Mouse (Mus musculus): ENCODE measurements around the gene Zfp687. TPM values are rescaled to one million over a fixed set of nuclear protein-coding genes. Genes with fewer than 3 reads are reported as not detected.

Zfp687 gene
- polyA plus RNA-seq, 1 experiment from 2014 or later, result 17.6 TPM

DNA sequence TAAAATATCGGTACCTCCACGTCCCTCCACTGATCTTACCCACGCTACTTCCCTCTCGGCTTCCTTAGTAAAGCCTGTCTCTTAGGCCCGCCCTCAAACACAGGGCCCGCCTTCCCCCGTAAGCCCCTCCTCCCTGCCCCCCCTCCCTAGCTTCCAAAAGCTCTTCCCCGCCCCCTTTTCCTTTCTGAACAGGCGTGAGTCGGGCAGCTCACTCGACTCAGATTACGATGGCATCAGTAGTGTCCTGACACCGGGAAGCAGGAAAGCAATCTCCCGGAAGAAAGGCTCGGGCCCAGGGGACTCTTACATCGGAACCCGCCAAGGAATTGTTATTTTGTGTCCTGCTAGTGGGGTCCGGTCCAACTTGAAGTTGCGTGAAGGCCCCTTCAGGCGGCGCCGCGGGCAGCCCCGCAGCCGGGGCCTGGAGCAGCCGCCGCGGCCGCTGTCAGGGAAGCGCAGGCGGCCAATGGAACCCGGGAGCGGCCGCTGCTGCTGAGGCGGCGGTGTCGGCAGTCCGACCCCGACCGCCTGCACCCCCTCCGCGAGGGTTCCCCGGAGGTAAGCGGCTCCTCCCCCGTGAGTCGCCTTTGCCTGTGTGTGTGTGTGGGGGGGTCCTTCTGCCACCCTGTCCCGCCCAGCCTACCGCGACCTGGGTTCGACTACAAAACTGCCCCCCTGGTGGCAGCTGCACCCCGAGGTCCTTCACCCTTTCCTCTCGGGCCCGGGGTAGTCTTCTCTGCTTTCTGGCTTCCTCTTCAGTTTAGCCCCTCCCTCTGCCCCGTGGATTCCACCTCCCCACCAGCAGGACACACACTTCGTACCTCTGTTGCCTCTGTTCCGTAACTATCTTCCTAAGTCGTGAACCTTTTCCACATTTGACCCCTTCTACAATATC, 40.5 kb downstream of the Zfp687 start, which contains the start of gene Pi4kb:
Gene Pi4kb, plus strand, starts transcription at position 204 of the 895 bp plus-strand sequence.
- peak; percentile 94 for ATAC-seq
- Histone ChIP-seq H3K4me1 (ENCODE audit: control insufficient read depth, insufficient read depth, low read length) (peaks cover 8% of the 10 kb centered on the region; the same call in 1 of the 2 replicates), H3K27ac (ENCODE audit: low read length) (peak within 1 kb of the TSS; percentile 95), H3K27me3 (replicated peaks; ENCODE audit: control insufficient read depth, insufficient read depth, low read length) (no peaks in the 10 kb centered on the region), H3K36me3 (ENCODE audit: control insufficient read depth, insufficient read depth, low read length) (no peaks in the 10 kb centered on the region), H3K4me3 (ENCODE audit: low read length) (peak within 1 kb of the TSS; percentile 69), H3K4me2 (ENCODE audit: low read depth, low read length) (peak within 1 kb of the TSS; percentile 64), H3K9ac (ENCODE audit: low read depth, low read length) (peak within 1 kb of the TSS; percentile 85), H3K9me3 (ENCODE audit: control insufficient read depth, low read length) (no peaks in the 10 kb centered on the region)
- WGBS, result under 1% methylated on average over 57 of the region's 57 CpGs

DNA sequence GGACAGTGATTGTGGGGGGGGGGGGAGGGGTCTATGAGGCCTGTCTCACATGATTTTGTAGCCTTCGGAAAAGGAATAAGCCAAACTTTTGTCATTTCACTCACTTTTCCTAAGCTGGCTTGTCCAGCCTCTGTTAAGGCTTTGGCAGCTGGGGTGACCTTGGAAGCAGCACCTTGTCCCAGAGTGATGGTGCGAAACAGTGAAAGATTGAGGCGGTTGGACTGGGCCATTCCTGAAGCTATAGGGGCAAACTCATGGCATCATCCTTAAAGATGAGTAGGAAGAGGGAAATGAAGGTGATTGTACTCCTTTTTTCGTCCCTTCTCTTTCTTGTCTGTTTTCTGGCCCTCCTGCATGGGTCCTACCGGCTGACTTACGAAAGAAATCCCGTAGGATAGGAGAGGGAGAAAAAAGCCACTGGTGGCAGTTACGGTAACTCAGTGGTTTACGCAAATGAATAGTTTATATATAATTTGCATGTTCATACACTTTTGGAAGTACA, 41.2 kb downstream of the Zfp687 start:
- Histone ChIP-seq H3K27me3 (replicated peaks; ENCODE audit: control insufficient read depth, insufficient read depth, low read length) (no peaks in the 10 kb centered on the region), H3K9ac (ENCODE audit: low read depth, low read length) (peak overlapping the region; percentile 63), H3K36me3 (ENCODE audit: control insufficient read depth, insufficient read depth, low read length) (no peaks in the 10 kb centered on the region), H3K4me3 (ENCODE audit: low read length) (peak overlapping the region; percentile 69), H3K4me1 (ENCODE audit: control insufficient read depth, insufficient read depth, low read length) (peaks cover 8% of the 10 kb centered on the region; the same call in 1 of the 2 replicates), H3K4me2 (ENCODE audit: low read depth, low read length) (peak overlapping the region; percentile 64), H3K27ac (ENCODE audit: low read length) (peak overlapping the region; percentile 35; the same call in 1 of the 2 replicates), H3K9me3 (ENCODE audit: control insufficient read depth, low read length) (no peaks in the 10 kb centered on the region)
- 16% methylated on average over 9 of the region's 9 CpGs for WGBS
- ATAC-seq, result peak; percentile 48

DNA sequence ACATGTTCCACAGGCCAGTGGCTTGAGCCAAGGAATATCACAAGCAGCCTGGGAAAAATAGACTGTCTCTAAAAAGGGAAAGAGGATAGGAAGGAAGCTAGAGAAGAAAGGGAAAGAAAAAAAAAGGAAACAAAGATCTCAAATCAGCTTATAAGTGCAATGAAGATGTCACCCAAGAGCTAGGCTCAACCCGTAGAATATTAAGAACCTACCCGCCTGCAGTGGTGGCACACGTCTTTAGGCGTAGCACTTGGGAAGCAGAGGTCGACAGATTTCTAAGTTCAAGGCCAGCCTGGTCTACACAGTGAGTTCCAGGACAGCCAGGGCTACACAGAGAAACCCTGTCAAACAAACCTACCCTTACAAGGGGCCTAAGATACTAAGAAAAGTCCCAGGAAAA, 41.6 kb downstream of the Zfp687 start:
- no peak for ATAC-seq
- Histone ChIP-seq H3K4me3 (ENCODE audit: low read length) (no peak overlapping the region; the same call in 1 of the 2 replicates), H3K4me2 (ENCODE audit: low read depth, low read length) (peak overlapping the region; percentile 64), H3K27me3 (replicated peaks; ENCODE audit: control insufficient read depth, insufficient read depth, low read length) (no peaks in the 10 kb centered on the region), H3K9me3 (ENCODE audit: control insufficient read depth, low read length) (no peaks in the 10 kb centered on the region), H3K9ac (ENCODE audit: low read depth, low read length) (peak overlapping the region; percentile 63; the same call in 1 of the 2 replicates), H3K36me3 (ENCODE audit: control insufficient read depth, insufficient read depth, low read length) (no peaks in the 10 kb centered on the region), H3K27ac (ENCODE audit: low read length) (no peak overlapping the region), H3K4me1 (ENCODE audit: control insufficient read depth, insufficient read depth, low read length) (peaks cover 8% of the 10 kb centered on the region; the same call in 1 of the 2 replicates)
- 84% methylated on average over 5 of the region's 5 CpGs for WGBS

DNA sequence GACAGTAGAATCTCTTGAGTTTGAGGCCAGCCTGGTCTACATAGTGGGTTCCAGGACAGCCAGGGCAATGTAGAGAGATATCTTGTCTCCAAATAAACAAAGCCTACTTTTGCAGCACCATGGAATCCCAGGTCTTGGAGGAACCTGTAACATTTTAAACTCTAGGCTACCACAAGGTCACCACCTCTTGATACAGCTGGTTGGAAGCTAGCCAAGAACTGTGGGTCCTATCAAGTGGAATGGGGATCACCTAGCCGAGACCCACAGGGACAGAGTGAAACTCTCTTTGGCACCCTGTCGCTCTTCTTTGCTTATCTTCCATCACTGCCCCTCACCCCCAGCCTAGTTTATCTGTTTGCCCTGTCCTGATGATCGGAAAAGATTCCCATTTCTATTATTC, 42.7 kb downstream of the Zfp687 start:
- Histone ChIP-seq H3K27ac (ENCODE audit: low read length) (no peak overlapping the region), H3K27me3 (replicated peaks; ENCODE audit: control insufficient read depth, insufficient read depth, low read length) (no peaks in the 10 kb centered on the region), H3K4me2 (ENCODE audit: low read depth, low read length) (no peak overlapping the region), H3K4me3 (ENCODE audit: low read length) (no peak overlapping the region), H3K36me3 (ENCODE audit: control insufficient read depth, insufficient read depth, low read length) (no peaks in the 10 kb centered on the region), H3K9me3 (ENCODE audit: control insufficient read depth, low read length) (no peaks in the 10 kb centered on the region), H3K4me1 (ENCODE audit: control insufficient read depth, insufficient read depth, low read length) (peaks cover 8% of the 10 kb centered on the region; the same call in 1 of the 2 replicates), H3K9ac (ENCODE audit: low read depth, low read length) (no peak overlapping the region)
- WGBS, result 77% methylated on average over 3 of the region's 3 CpGs
- ATAC-seq, result no peak

DNA sequence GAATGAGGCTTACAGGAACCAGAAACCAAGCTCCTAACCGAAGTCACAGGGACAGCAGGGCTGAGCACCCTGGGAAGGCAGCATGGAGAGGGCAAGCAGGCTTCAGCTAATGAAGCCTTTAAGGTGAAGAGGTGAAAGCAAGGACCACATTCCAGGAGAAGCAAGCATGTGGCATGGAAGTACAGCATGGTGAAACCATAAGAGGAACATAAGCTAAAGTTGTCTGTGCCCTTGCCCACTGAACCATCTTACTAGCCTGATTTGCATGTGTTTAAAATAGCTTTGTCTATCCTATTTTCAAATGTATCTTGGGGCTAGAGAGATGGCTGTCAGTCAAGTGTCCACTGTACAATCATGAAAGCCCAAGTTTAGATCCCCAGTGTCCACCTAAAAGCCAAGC, 49.4 kb downstream of the Zfp687 start:
- ATAC-seq, result no peak
- H3K4me2 ChIP-seq (ENCODE audit: low read depth, low read length), result no peak overlapping the region
- H3K27ac ChIP-seq (ENCODE audit: low read length), result no peak overlapping the region
- no peak overlapping the region for H3K4me3 ChIP-seq (ENCODE audit: low read length)
- WGBS, result 48% methylated on average over 1 of the region's 1 CpGs
- no peaks in the 10 kb centered on the region for H3K36me3 ChIP-seq (ENCODE audit: control insufficient read depth, insufficient read depth, low read length)
- H3K9ac ChIP-seq (ENCODE audit: low read depth, low read length), result no peak overlapping the region
- no peaks in the 10 kb centered on the region for H3K4me1 ChIP-seq (ENCODE audit: control insufficient read depth, insufficient read depth, low read length)
- H3K27me3 ChIP-seq (replicated peaks; ENCODE audit: control insufficient read depth, insufficient read depth, low read length), result no peaks in the 10 kb centered on the region
- no peaks in the 10 kb centered on the region for H3K9me3 ChIP-seq (ENCODE audit: control insufficient read depth, low read length)

DNA sequence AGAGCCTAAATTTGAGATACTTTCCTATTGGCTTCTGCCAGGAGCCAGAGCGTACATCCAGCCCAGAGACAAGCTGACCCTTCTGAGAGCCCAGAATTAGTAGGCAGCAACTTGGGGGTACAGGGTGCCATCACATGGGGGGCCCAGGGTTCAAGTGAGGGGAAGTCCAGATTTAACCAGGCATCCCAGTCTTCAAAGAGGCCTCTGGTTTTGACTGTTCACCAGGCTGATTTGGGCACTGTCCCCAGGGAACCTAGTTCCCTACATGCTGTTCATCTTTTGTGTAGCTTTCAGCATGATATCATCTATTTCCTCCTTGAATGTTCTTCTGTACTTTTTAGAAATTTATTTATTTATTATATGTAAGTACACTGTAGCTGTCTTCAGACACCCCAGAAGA, 50.3 kb downstream of the Zfp687 start:
- Histone ChIP-seq H3K4me3 (ENCODE audit: low read length) (no peak overlapping the region), H3K4me1 (ENCODE audit: control insufficient read depth, insufficient read depth, low read length) (no peaks in the 10 kb centered on the region), H3K27me3 (replicated peaks; ENCODE audit: control insufficient read depth, insufficient read depth, low read length) (no peaks in the 10 kb centered on the region), H3K27ac (ENCODE audit: low read length) (no peak overlapping the region), H3K4me2 (ENCODE audit: low read depth, low read length) (no peak overlapping the region), H3K9ac (ENCODE audit: low read depth, low read length) (no peak overlapping the region), H3K36me3 (ENCODE audit: control insufficient read depth, insufficient read depth, low read length) (no peaks in the 10 kb centered on the region), H3K9me3 (ENCODE audit: control insufficient read depth, low read length) (no peaks in the 10 kb centered on the region)
- no peak for ATAC-seq
- 97% methylated on average over 1 of the region's 1 CpGs for WGBS

DNA sequence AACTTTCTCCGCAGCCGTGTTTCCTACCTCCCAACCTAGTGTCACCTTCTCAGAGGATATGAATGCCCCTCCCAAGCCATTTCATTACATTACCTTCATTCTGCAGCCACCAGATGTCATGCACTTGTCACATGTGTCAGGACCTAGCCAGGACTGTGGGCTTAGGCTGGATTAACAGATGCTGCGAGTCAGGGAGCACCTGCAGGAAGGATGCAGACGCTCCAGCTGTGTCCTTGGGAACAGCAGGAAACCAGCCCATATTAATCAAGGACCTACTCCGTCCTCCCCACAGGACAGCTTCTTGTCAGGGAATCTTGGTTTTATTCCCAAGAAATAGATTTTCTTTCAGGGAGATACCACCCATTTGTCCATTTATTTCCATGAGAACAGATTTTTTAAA, 54.9 kb downstream of the Zfp687 start:
- no peak overlapping the region for H3K9ac ChIP-seq (ENCODE audit: low read depth, low read length)
- no peak overlapping the region for H3K4me2 ChIP-seq (ENCODE audit: low read depth, low read length)
- H3K4me3 ChIP-seq (ENCODE audit: low read length), result no peak overlapping the region
- no peaks in the 10 kb centered on the region for H3K27me3 ChIP-seq (replicated peaks; ENCODE audit: control insufficient read depth, insufficient read depth, low read length)
- 54% methylated on average over 5 of the region's 5 CpGs for WGBS
- no peaks in the 10 kb centered on the region for H3K9me3 ChIP-seq (ENCODE audit: control insufficient read depth, low read length)
- H3K36me3 ChIP-seq (ENCODE audit: control insufficient read depth, insufficient read depth, low read length), result peaks cover 13% of the 10 kb centered on the region
- no peak overlapping the region for H3K27ac ChIP-seq (ENCODE audit: low read length)
- H3K4me1 ChIP-seq (ENCODE audit: control insufficient read depth, insufficient read depth, low read length), result no peaks in the 10 kb centered on the region
- ATAC-seq, result no peak

DNA sequence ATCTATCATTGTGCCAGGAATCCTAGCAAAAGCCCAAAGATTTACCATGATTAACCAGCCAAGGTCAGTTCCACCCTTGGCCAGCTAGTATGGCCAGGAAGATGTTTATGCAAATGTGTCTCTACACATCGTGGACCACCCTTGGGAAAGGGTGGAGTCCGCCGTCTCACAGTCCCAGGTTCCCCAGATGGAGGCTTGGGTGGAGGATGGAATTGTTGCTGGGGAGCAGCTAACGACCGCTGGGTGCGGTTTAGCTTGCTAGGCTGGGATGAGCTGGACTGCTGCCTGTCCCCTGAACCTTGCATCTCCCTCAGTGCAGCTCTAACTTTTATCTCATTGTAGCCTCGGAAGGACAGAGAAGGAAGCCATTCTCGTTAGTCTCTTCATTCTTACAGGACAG, 55.4 kb downstream of the Zfp687 start:
- no peaks in the 10 kb centered on the region for H3K27me3 ChIP-seq (replicated peaks; ENCODE audit: control insufficient read depth, insufficient read depth, low read length)
- H3K27ac ChIP-seq (ENCODE audit: low read length), result no peak overlapping the region
- H3K4me1 ChIP-seq (ENCODE audit: control insufficient read depth, insufficient read depth, low read length), result peaks cover 4% of the 10 kb centered on the region; the same call in 1 of the 2 replicates
- no peak overlapping the region for H3K4me3 ChIP-seq (ENCODE audit: low read length)
- H3K4me2 ChIP-seq (ENCODE audit: low read depth, low read length), result no peak overlapping the region
- H3K36me3 ChIP-seq (ENCODE audit: control insufficient read depth, insufficient read depth, low read length), result peaks cover 13% of the 10 kb centered on the region
- WGBS, result 36% methylated on average over 8 of the region's 8 CpGs
- H3K9me3 ChIP-seq (ENCODE audit: control insufficient read depth, low read length), result no peaks in the 10 kb centered on the region
- ATAC-seq, result no peak
- no peak overlapping the region for H3K9ac ChIP-seq (ENCODE audit: low read depth, low read length)

DNA sequence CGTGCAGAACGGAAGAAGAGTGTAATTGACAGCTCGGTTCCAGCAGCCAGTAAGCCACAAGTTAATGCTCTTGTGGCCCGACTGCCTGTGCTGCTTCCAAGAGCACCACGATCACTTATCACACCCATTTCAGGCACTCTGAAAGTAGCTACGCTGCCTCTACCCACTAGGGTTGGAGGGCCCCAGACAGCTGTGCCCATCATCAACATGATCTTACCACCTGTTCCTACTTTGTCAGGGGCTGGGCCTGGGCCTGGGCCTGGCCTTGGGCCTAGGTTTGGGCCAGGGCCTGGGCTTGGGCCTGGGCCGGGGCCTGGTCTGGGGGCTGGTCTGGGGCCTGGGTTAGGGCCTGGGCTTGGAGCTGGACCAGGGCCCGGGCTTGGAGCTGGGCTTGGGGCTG, 57.0 kb downstream of the Zfp687 start:
- no peaks in the 10 kb centered on the region for H3K9me3 ChIP-seq (ENCODE audit: control insufficient read depth, low read length)
- peaks cover 6% of the 10 kb centered on the region; the same call in 1 of the 2 replicates for H3K4me1 ChIP-seq (ENCODE audit: control insufficient read depth, insufficient read depth, low read length)
- no peak overlapping the region for H3K4me3 ChIP-seq (ENCODE audit: low read length)
- H3K9ac ChIP-seq (ENCODE audit: low read depth, low read length), result no peak overlapping the region
- WGBS, result 89% methylated on average over 8 of the region's 8 CpGs
- ATAC-seq, result no peak
- no peak overlapping the region for H3K27ac ChIP-seq (ENCODE audit: low read length)
- H3K4me2 ChIP-seq (ENCODE audit: low read depth, low read length), result no peak overlapping the region
- peaks cover 13% of the 10 kb centered on the region for H3K36me3 ChIP-seq (ENCODE audit: control insufficient read depth, insufficient read depth, low read length)
- H3K27me3 ChIP-seq (replicated peaks; ENCODE audit: control insufficient read depth, insufficient read depth, low read length), result no peaks in the 10 kb centered on the region

Data from intestine, embryonic 16.5 days (tissue).